Mouse (Mus musculus) ES-E14 (cell line): ENCODE results near the gene Trim59. TPM values are rescaled to one million over a fixed set of nuclear protein-coding genes. Genes with fewer than 3 reads are reported as not detected.

ENCODE experiments used
- DNase-seq: peaks from one replicate; pipeline ENCODE4 v3.0.0-alpha.2; 2013; ENCODE audit warnings: low read depth, low spot score
- H3K27ac ChIP-seq: 2 replicates; pipeline ENCODE4 v1.5.1; 2012; ENCODE audit warnings: low read depth, mild to moderate bottlenecking, low read length, moderate library complexity, mixed read lengths; ENCODE audit not compliant: poor library complexity, insufficient read depth, severe bottlenecking
- H3K36me3 ChIP-seq: 2 replicates; pipeline ENCODE4 v1.6.1; 2012; ENCODE audit warnings: mild to moderate bottlenecking, low read length, moderate library complexity, mixed read lengths; ENCODE audit not compliant: control insufficient read depth, poor library complexity, insufficient read depth, severe bottlenecking
- H3K4me1 ChIP-seq, 2 experiments: fragments of 150-350 bp in 1 of 2; sonication (generic) in 1 of 2; 2 replicates each; pipeline ENCODE4 v1.6.1; 2012; ENCODE audit warnings: low read length in 2 of 2, mild to moderate bottlenecking in 1 of 2, mixed read lengths in 1 of 2; ENCODE audit not compliant: control insufficient read depth in 2 of 2, insufficient read depth in 2 of 2, poor library complexity in 1 of 2
- H3K4me3 ChIP-seq, 2 experiments: fragments of 150-350 bp in 1 of 2; sonication (generic) in 1 of 2; 2 replicates each; pipeline ENCODE4 v1.5.1; 2012; ENCODE audit warnings: low read length in 2 of 2, low read depth in 1 of 2, mild to moderate bottlenecking in 1 of 2, mixed read lengths in 1 of 2; ENCODE audit not compliant: insufficient read depth in 1 of 2, poor library complexity in 1 of 2, severe bottlenecking in 1 of 2
- H3K9ac ChIP-seq: 2 replicates; pipeline ENCODE4 v1.6.1; 2012; ENCODE audit warnings: low read depth, mild to moderate bottlenecking, low read length, mixed read lengths; ENCODE audit not compliant: poor library complexity, insufficient read depth, severe bottlenecking
- H3K9me3 ChIP-seq: fragments of 150-350 bp; sonication (generic); 2 replicates; pipeline ENCODE4 v1.6.1; 2012; ENCODE audit warnings: low read depth, mild to moderate bottlenecking, low read length; ENCODE audit not compliant: control insufficient read depth, insufficient read depth
- CHD2 ChIP-seq: IDR thresholded peaks from 2 replicates; pipeline ENCODE4 v1.6.1; 2014; ENCODE audit warnings: mild to moderate bottlenecking, low read depth, low read length, inconsistent platforms
- HCFC1 ChIP-seq: IDR thresholded peaks from 2 replicates; pipeline ENCODE4 v1.6.1; 2012; ENCODE audit warnings: low read length, inconsistent platforms, borderline replicate concordance; ENCODE audit not compliant: insufficient read depth
- MAFK ChIP-seq: IDR thresholded peaks from 2 replicates; pipeline ENCODE4 v1.6.1; 2014; ENCODE audit warnings: mild to moderate bottlenecking, low read depth, low read length, inconsistent platforms; ENCODE audit not compliant: insufficient read depth
- ZC3H11A ChIP-seq: IDR thresholded peaks from 2 replicates; pipeline ENCODE4 v1.6.1; 2012; ENCODE audit warnings: low read depth, mild to moderate bottlenecking, inconsistent platforms, low read length, borderline replicate concordance
- ZNF384 ChIP-seq: IDR thresholded peaks from 2 replicates; pipeline ENCODE4 v1.6.1; 2012; ENCODE audit warnings: low read depth, low read length, inconsistent platforms
- in situ Hi-C, 2 experiments: fragments of 600-800 bp; cut with MboI; formaldehyde crosslinking; loops; one replicate each; pipeline ENCODE4 v1.15.1; 2025; ENCODE audit warnings: low sequenced_read_pairs in 2 of 2, inconsistent platforms in 1 of 2; ENCODE audit not compliant: unreplicated experiment in 2 of 2
- total RNA-seq: library from RNA; depleted of rRNA; stranded (reverse); fragments of 300-350 nt; gene quantifications from 2 replicates; pipeline ENCODE4 v1.2.3, GENCODE M21; 2012; rRNA removed

Trim59 gene
- total RNA-seq, result 52.1 and 59.7 TPM in 2 replicates

- no peaks in the 10 kb centered on the region for H3K9me3 ChIP-seq
- no peak; the same call in 1 of the 2 replicates for TF ChIP-seq HCFC1
- peak; percentile 88 for TF ChIP-seq CHD2
- TF ChIP-seq MAFK, result no peak
- no peak for TF ChIP-seq ZNF384
- TF ChIP-seq ZC3H11A, result no peak
- H3K4me1 ChIP-seq, result peaks cover 6 to 7% of the 10 kb centered on the region in 2 experiments; a peak in 2 of 4 replicates
- peak; percentile 90 for DNase-seq
- H3K9ac ChIP-seq, result peak within 1 kb of the TSS; percentile 97
- H3K27ac ChIP-seq, result peak within 1 kb of the TSS; percentile 96
- peaks cover 10% of the 10 kb centered on the region for H3K36me3 ChIP-seq
- H3K4me3 ChIP-seq, result peak within 1 kb of the TSS; percentile 89 to 99
- in situ Hi-C loops, result loop anchor here in 1 of 2 experiments (25.0 kb wide), 1 partner anchor 692 kb away; no protein-coding TSS in a partner anchor
Measured at GRCm38 (mm10) chr3:69044645-69045399, at the start of gene Trim59. Gene Trim59 (minus strand): TSS chr3:69044755.

- no peak overlapping the region for H3K9ac ChIP-seq
- H3K9me3 ChIP-seq, result no peaks in the 10 kb centered on the region
- TF ChIP-seq CHD2 (no peak), MAFK (no peak), HCFC1 (no peak), ZC3H11A (no peak), ZNF384 (no peak)
- no peaks in the 10 kb centered on the region for H3K4me1 ChIP-seq
- no peak overlapping the region for H3K27ac ChIP-seq
- in situ Hi-C loops, result no loop called here
- no peaks in the 10 kb centered on the region; the same call in 1 of the 2 replicates for H3K36me3 ChIP-seq
- no peak overlapping the region for H3K4me3 ChIP-seq
- no peak for DNase-seq
Measured at GRCm38 (mm10) chr3:69064005-69064404, 19.4 kb upstream of the Trim59 start.

- no peak for TF ChIP-seq CHD2
- TF ChIP-seq ZNF384, result no peak
- TF ChIP-seq MAFK, result no peak
- no peak for TF ChIP-seq HCFC1
- TF ChIP-seq ZC3H11A, result no peak
- DNase-seq, result no peak
- in situ Hi-C loops, result no loop called here
- no peak overlapping the region for H3K4me3 ChIP-seq
- no peak overlapping the region for H3K27ac ChIP-seq
- H3K36me3 ChIP-seq, result no peaks in the 10 kb centered on the region; the same call in 1 of the 2 replicates
- H3K4me1 ChIP-seq, result no peaks in the 10 kb centered on the region
- no peak overlapping the region for H3K9ac ChIP-seq
- no peaks in the 10 kb centered on the region for H3K9me3 ChIP-seq
Measured at GRCm38 (mm10) chr3:69062764-69063163, 18.2 kb upstream of the Trim59 start.

- H3K4me1 ChIP-seq, result no peaks in the 10 kb centered on the region
- H3K36me3 ChIP-seq, result no peaks in the 10 kb centered on the region; the same call in 1 of the 2 replicates
- no peak overlapping the region for H3K27ac ChIP-seq
- H3K4me3 ChIP-seq, result no peak overlapping the region
- in situ Hi-C loops, result no loop called here
- DNase-seq, result no peak
- H3K9ac ChIP-seq, result no peak overlapping the region
- H3K9me3 ChIP-seq, result no peaks in the 10 kb centered on the region
- TF ChIP-seq MAFK, result no peak
- TF ChIP-seq CHD2, result no peak
- no peak for TF ChIP-seq ZC3H11A
- no peak for TF ChIP-seq ZNF384
- TF ChIP-seq HCFC1, result no peak
Measured at GRCm38 (mm10) chr3:69060672-69061071, 16.1 kb upstream of the Trim59 start.
